Mouse (Mus musculus): Measurements from ENCODE around the gene Slc1a7. TPM values are rescaled to one million over a fixed set of nuclear protein-coding genes. Genes with fewer than 3 reads are reported as not detected.

Gene Slc1a7
- total RNA-seq, 2 experiments from 2014 or later: not detected

- no peak for TF ChIP-seq CTCF (conservative IDR thresholded peaks at IDR 0.05)
- no peak overlapping the region for H3K27ac ChIP-seq
- no peak overlapping the region for H3K4me3 ChIP-seq
- no peak for DNase-seq (ENCODE audit: low spot score in 2 of 2)
Measured at GRCm38 (mm10) chr4:108023186-108023585, 55.1 kb downstream of the Slc1a7 start.

GRCm38 (mm10) chr4:108024641-108025040 lies 56.5 kb downstream of the Slc1a7 start:
- no peak overlapping the region for H3K4me3 ChIP-seq
- TF ChIP-seq CTCF (conservative IDR thresholded peaks at IDR 0.05): no peak
- H3K27ac ChIP-seq: no peak overlapping the region
- no peak for DNase-seq (ENCODE audit: low spot score in 2 of 2)

- TF ChIP-seq CTCF (conservative IDR thresholded peaks at IDR 0.05): no peak
- no peak for DNase-seq (ENCODE audit: low spot score in 2 of 2)
- no peak overlapping the region for H3K4me3 ChIP-seq
- no peak overlapping the region for H3K27ac ChIP-seq
Measured at GRCm38 (mm10) chr4:108025269-108025668, 57.1 kb downstream of the Slc1a7 start.

GRCm38 (mm10) chr4:108026193-108026592 lies 58.1 kb downstream of the Slc1a7 start:
- Histone ChIP-seq H3K27ac (no peak overlapping the region), H3K4me3 (no peak overlapping the region)
- DNase-seq (ENCODE audit: low spot score in 2 of 2): no peak
- no peak for TF ChIP-seq CTCF (conservative IDR thresholded peaks at IDR 0.05)

GRCm38 (mm10) chr4:108030888-108031501 lies 62.9 kb downstream of the Slc1a7 start:
- H3K4me3 ChIP-seq: peak overlapping the region; percentile 75
- peak overlapping the region; percentile 74; the same call in 1 of the 2 replicates for H3K27ac ChIP-seq
- no peak for TF ChIP-seq CTCF (conservative IDR thresholded peaks at IDR 0.05)
- DNase-seq (ENCODE audit: low spot score in 2 of 2): no peak

GRCm38 (mm10) chr4:108031502-108032351 lies 63.6 kb downstream of the Slc1a7 start:
- DNase-seq (ENCODE audit: low spot score in 2 of 2): no peak
- no peak for TF ChIP-seq CTCF (conservative IDR thresholded peaks at IDR 0.05)
- Histone ChIP-seq H3K4me3 (peak overlapping the region; percentile 75), H3K27ac (peak overlapping the region; percentile 74)

GRCm38 (mm10) chr4:108032352-108032849 lies 64.3 kb downstream of the Slc1a7 start:
- no peak for DNase-seq (ENCODE audit: low spot score in 2 of 2)
- Histone ChIP-seq H3K27ac (0 out of 2 replicates have a peak overlapping the region, but pooled peaks have one; percentile 74), H3K4me3 (peak overlapping the region; percentile 75)
- no peak for TF ChIP-seq CTCF (conservative IDR thresholded peaks at IDR 0.05)

- H3K27ac ChIP-seq: no peak overlapping the region
- DNase-seq (ENCODE audit: low spot score in 2 of 2): peak in 1 of 2 experiments; percentile 44
- H3K4me3 ChIP-seq: no peak overlapping the region
- TF ChIP-seq CTCF (conservative IDR thresholded peaks at IDR 0.05): no peak
Measured at GRCm38 (mm10) chr4:108033041-108033764, 65.1 kb downstream of the Slc1a7 start.

- no peak for TF ChIP-seq CTCF (conservative IDR thresholded peaks at IDR 0.05)
- Histone ChIP-seq H3K27ac (peak overlapping the region; percentile 39; the same call in 1 of the 2 replicates), H3K4me3 (no peak overlapping the region)
- no peak for DNase-seq (ENCODE audit: low spot score in 2 of 2)
Measured at GRCm38 (mm10) chr4:108037027-108037426, 68.9 kb downstream of the Slc1a7 start.

- no peak for TF ChIP-seq CTCF (conservative IDR thresholded peaks at IDR 0.05)
- DNase-seq (ENCODE audit: low spot score in 2 of 2): no peak
- Histone ChIP-seq H3K4me3 (no peak overlapping the region), H3K27ac (no peak overlapping the region)
Measured at GRCm38 (mm10) chr4:108045136-108046107, 77.3 kb downstream of the Slc1a7 start.

- no peak overlapping the region for H3K27ac ChIP-seq
- TF ChIP-seq CTCF (conservative IDR thresholded peaks at IDR 0.05): no peak
- H3K4me3 ChIP-seq: no peak overlapping the region
- no peak for DNase-seq (ENCODE audit: low spot score in 2 of 2)
Measured at GRCm38 (mm10) chr4:108046136-108046535, 78.0 kb downstream of the Slc1a7 start.
